Mouse (Mus musculus): Measurements from ENCODE around the gene Ttyh2. TPM values are rescaled to one million over a fixed set of nuclear protein-coding genes. Genes with fewer than 3 reads are reported as not detected.

Gene Ttyh2
- polyA plus RNA-seq, 1 experiment from 2014 or later: 30.0 TPM

- H3K4me3 ChIP-seq (replicated peaks): no peak overlapping the region
These were observed 40.3 kb downstream of the Ttyh2 start for GRCm38 (mm10) chr11:114715531-114715930.

GRCm38 (mm10) chr11:114720535-114720934 lies 45.3 kb downstream of the Ttyh2 start:
- Histone ChIP-seq H3K36me3 (0 out of 2 replicates have a peak, but pooled peaks cover 3% of the 10 kb centered on the region), H3K4me2 (no peak overlapping the region), H3K4me3 (replicated peaks) (no peak overlapping the region), H3K9ac (replicated peaks) (no peak overlapping the region), H3K9me3 (replicated peaks) (no peaks in the 10 kb centered on the region), H3K27me3 (replicated peaks) (no peaks in the 10 kb centered on the region), H3K4me1 (0 out of 2 replicates have a peak, but pooled peaks cover 2% of the 10 kb centered on the region), H3K27ac (replicated peaks) (no peak overlapping the region)
- 94% methylated on average over 10 of the region's 10 CpGs for WGBS
- ATAC-seq (ENCODE audit: low FRiP score): no peak

More at GRCm38 (mm10) chr11:114715531-114715930, 40.3 kb downstream of the Ttyh2 start:
- Histone ChIP-seq H3K4me2 (no peak overlapping the region), H3K9ac (replicated peaks) (no peak overlapping the region), H3K9me3 (replicated peaks) (no peaks in the 10 kb centered on the region), H3K27me3 (replicated peaks) (no peaks in the 10 kb centered on the region), H3K27ac (replicated peaks) (no peak overlapping the region; the same call in 1 of the 2 replicates), H3K36me3 (0 out of 2 replicates have a peak, but pooled peaks cover 3% of the 10 kb centered on the region), H3K4me1 (peaks cover 9% of the 10 kb centered on the region; the same call in 1 of the 2 replicates)
- 63% methylated on average over 7 of the region's 7 CpGs for WGBS
- ATAC-seq (ENCODE audit: low FRiP score): no peak

- Histone ChIP-seq H3K9me3 (replicated peaks) (no peaks in the 10 kb centered on the region), H3K27me3 (replicated peaks) (no peaks in the 10 kb centered on the region), H3K27ac (replicated peaks) (no peak overlapping the region), H3K4me2 (no peak overlapping the region), H3K9ac (replicated peaks) (no peak overlapping the region), H3K4me1 (peaks cover 11% of the 10 kb centered on the region), H3K36me3 (0 out of 2 replicates have a peak, but pooled peaks cover 3% of the 10 kb centered on the region), H3K4me3 (replicated peaks) (no peak overlapping the region)
- ATAC-seq (ENCODE audit: low FRiP score): no peak
- 84% methylated on average over 8 of the region's 8 CpGs for WGBS
These were observed 47.2 kb downstream of the Ttyh2 start for GRCm38 (mm10) chr11:114722438-114722837.

GRCm38 (mm10) chr11:114723030-114723429 lies 47.8 kb downstream of the Ttyh2 start:
- no peak for ATAC-seq (ENCODE audit: low FRiP score)
- no peaks in the 10 kb centered on the region for H3K9me3 ChIP-seq (replicated peaks)
- H3K4me1 ChIP-seq: peaks cover 17% of the 10 kb centered on the region
- no peaks in the 10 kb centered on the region for H3K27me3 ChIP-seq (replicated peaks)
- H3K4me3 ChIP-seq (replicated peaks): no peak overlapping the region
- WGBS: 79% methylated on average over 13 of the region's 13 CpGs
- H3K9ac ChIP-seq (replicated peaks): no peak overlapping the region
- H3K36me3 ChIP-seq: 0 out of 2 replicates have a peak, but pooled peaks cover 3% of the 10 kb centered on the region
- H3K27ac ChIP-seq (replicated peaks): no peak overlapping the region
- no peak overlapping the region for H3K4me2 ChIP-seq

- H3K36me3 ChIP-seq: no peaks in the 10 kb centered on the region
- peaks cover 28% of the 10 kb centered on the region for H3K4me1 ChIP-seq
- H3K27me3 ChIP-seq (replicated peaks): 0 out of 2 replicates have a peak, but pooled peaks cover 3% of the 10 kb centered on the region
- ATAC-seq (ENCODE audit: low FRiP score): no peak
- no peak overlapping the region for H3K4me3 ChIP-seq (replicated peaks)
- no peak overlapping the region for H3K4me2 ChIP-seq
- no peak overlapping the region for H3K27ac ChIP-seq (replicated peaks)
- no peak overlapping the region for H3K9ac ChIP-seq (replicated peaks)
- 66% methylated on average over 11 of the region's 11 CpGs for WGBS
- H3K9me3 ChIP-seq (replicated peaks): no peaks in the 10 kb centered on the region
These were observed 49.8 kb downstream of the Ttyh2 start for GRCm38 (mm10) chr11:114724787-114725590.

- Histone ChIP-seq H3K9ac (replicated peaks) (peak within 1 kb of the TSS; percentile 32), H3K4me2 (peak within 1 kb of the TSS; percentile 79), H3K4me3 (replicated peaks) (peak within 1 kb of the TSS; percentile 39), H3K27ac (replicated peaks) (peak within 1 kb of the TSS; percentile 20; the same call in 1 of the 2 replicates), H3K36me3 (no peaks in the 10 kb centered on the region), H3K27me3 (replicated peaks) (0 out of 2 replicates have a peak, but pooled peaks cover 3% of the 10 kb centered on the region), H3K4me1 (peaks cover 28% of the 10 kb centered on the region), H3K9me3 (replicated peaks) (no peaks in the 10 kb centered on the region)
- peak; percentile 87 for ATAC-seq (ENCODE audit: low FRiP score)
- 8% methylated on average over 34 of the region's 34 CpGs for WGBS
These were observed 52.0 kb downstream of the Ttyh2 start, which contains the start of gene Dnaic2 for GRCm38 (mm10) chr11:114726965-114727825. Gene Dnaic2, plus strand, starts transcription at chr11:114727408.

GRCm38 (mm10) chr11:114727826-114728186 lies 52.6 kb downstream of the Ttyh2 start:
- H3K36me3 ChIP-seq: no peaks in the 10 kb centered on the region
- no peak; the same call in 1 of the 2 replicates for ATAC-seq (ENCODE audit: low FRiP score)
- H3K4me1 ChIP-seq: peaks cover 28% of the 10 kb centered on the region
- 0 out of 2 replicates have a peak, but pooled peaks cover 3% of the 10 kb centered on the region for H3K27me3 ChIP-seq (replicated peaks)
- 31% methylated on average over 5 of the region's 5 CpGs for WGBS
- H3K9me3 ChIP-seq (replicated peaks): no peaks in the 10 kb centered on the region
- H3K27ac ChIP-seq (replicated peaks): no peak overlapping the region; the same call in 1 of the 2 replicates
- H3K4me3 ChIP-seq (replicated peaks): peak overlapping the region; percentile 39
- H3K4me2 ChIP-seq: peak overlapping the region; percentile 79
- H3K9ac ChIP-seq (replicated peaks): peak overlapping the region; percentile 32

GRCm38 (mm10) chr11:114728333-114728732 lies 53.1 kb downstream of the Ttyh2 start:
- Histone ChIP-seq H3K9me3 (replicated peaks) (no peaks in the 10 kb centered on the region), H3K4me1 (peaks cover 28% of the 10 kb centered on the region), H3K27ac (replicated peaks) (no peak overlapping the region), H3K4me3 (replicated peaks) (no peak overlapping the region), H3K4me2 (no peak overlapping the region), H3K9ac (replicated peaks) (no peak overlapping the region), H3K36me3 (no peaks in the 10 kb centered on the region), H3K27me3 (replicated peaks) (0 out of 2 replicates have a peak, but pooled peaks cover 3% of the 10 kb centered on the region)
- no peak for ATAC-seq (ENCODE audit: low FRiP score)
- WGBS: 39% methylated on average over 5 of the region's 5 CpGs

GRCm38 (mm10) chr11:114729832-114730363 lies 54.7 kb downstream of the Ttyh2 start:
- Histone ChIP-seq H3K36me3 (no peaks in the 10 kb centered on the region), H3K4me1 (peaks cover 26% of the 10 kb centered on the region), H3K4me2 (no peak overlapping the region), H3K27me3 (replicated peaks) (0 out of 2 replicates have a peak, but pooled peaks cover 3% of the 10 kb centered on the region), H3K4me3 (replicated peaks) (no peak overlapping the region), H3K9me3 (replicated peaks) (no peaks in the 10 kb centered on the region), H3K9ac (replicated peaks) (no peak overlapping the region), H3K27ac (replicated peaks) (no peak overlapping the region)
- ATAC-seq (ENCODE audit: low FRiP score): no peak
- 72% methylated on average over 5 of the region's 6 CpGs for WGBS

- Histone ChIP-seq H3K9ac (replicated peaks) (no peak overlapping the region), H3K27me3 (replicated peaks) (0 out of 2 replicates have a peak, but pooled peaks cover 3% of the 10 kb centered on the region), H3K27ac (replicated peaks) (no peak overlapping the region), H3K36me3 (no peaks in the 10 kb centered on the region), H3K4me1 (peaks cover 25% of the 10 kb centered on the region), H3K4me2 (no peak overlapping the region), H3K9me3 (replicated peaks) (no peaks in the 10 kb centered on the region), H3K4me3 (replicated peaks) (no peak overlapping the region)
- ATAC-seq (ENCODE audit: low FRiP score): no peak
- WGBS: 83% methylated on average over 4 of the region's 4 CpGs
These were observed 56.5 kb downstream of the Ttyh2 start for GRCm38 (mm10) chr11:114731711-114732110.

- peaks cover 13% of the 10 kb centered on the region for H3K4me1 ChIP-seq
- H3K9ac ChIP-seq (replicated peaks): no peak overlapping the region
These were observed 57.7 kb downstream of the Ttyh2 start for GRCm38 (mm10) chr11:114732890-114733289.

More at GRCm38 (mm10) chr11:114732890-114733289, 57.7 kb downstream of the Ttyh2 start:
- Histone ChIP-seq H3K27me3 (replicated peaks) (0 out of 2 replicates have a peak, but pooled peaks cover 3% of the 10 kb centered on the region), H3K4me3 (replicated peaks) (no peak overlapping the region), H3K27ac (replicated peaks) (no peak overlapping the region), H3K9me3 (replicated peaks) (no peaks in the 10 kb centered on the region), H3K4me2 (no peak overlapping the region), H3K36me3 (no peaks in the 10 kb centered on the region)
- 84% methylated on average over 22 of the region's 22 CpGs for WGBS
- ATAC-seq (ENCODE audit: low FRiP score): no peak
